Mouse (Mus musculus) heart, adult 2 months (tissue): ENCODE results near the gene Rnf220. TPM values are rescaled to one million over a fixed set of nuclear protein-coding genes. Genes with fewer than 3 reads are reported as not detected.
A peak's percentile ranks its signal among the peaks of the same experiment; 100 is the strongest.

Experiments
- DNase-seq, 2 experiments: peaks; one replicate each; pipeline ENCODE4 v3.0.0; 2021
- H3K27ac ChIP-seq: fragments of 200-600 bp; 2 replicates; pipeline ENCODE4 v1.8.1; 2022
- H3K27me3 ChIP-seq: fragments of 200-500 bp; 2 replicates; pipeline ENCODE4 v1.6.1; 2012; ENCODE audit warnings: mild to moderate bottlenecking, low read length, inconsistent platforms, mixed read lengths; ENCODE audit not compliant: control insufficient read depth, insufficient read depth
- H3K36me3 ChIP-seq: fragments of 200-500 bp; 2 replicates; pipeline ENCODE4 v1.6.1; 2012; ENCODE audit warnings: low read length, inconsistent platforms; ENCODE audit not compliant: control insufficient read depth, insufficient read depth
- H3K4me1 ChIP-seq: fragments of 200-500 bp; 2 replicates; pipeline ENCODE4 v1.6.1; 2011; ENCODE audit warnings: low read length; ENCODE audit not compliant: control insufficient read depth, insufficient read depth
- H3K4me3 ChIP-seq: fragments of 200-600 bp; 2 replicates; pipeline ENCODE4 v1.8.1; 2022
- H3K79me2 ChIP-seq: fragments of 200-500 bp; replicated peaks from 2 replicates; pipeline ENCODE4 v1.6.1; 2012; ENCODE audit warnings: mild to moderate bottlenecking, inconsistent platforms, low read length, moderate library complexity, mixed read lengths; ENCODE audit not compliant: control insufficient read depth, insufficient read depth
- H3K9ac ChIP-seq: fragments of 200-500 bp; 2 replicates; pipeline ENCODE4 v1.6.1; 2012; ENCODE audit warnings: low read depth, mild to moderate bottlenecking, control low read depth, inconsistent platforms, low read length, mixed read lengths
- CTCF ChIP-seq: fragments of 200-600 bp; IDR thresholded peaks from 2 replicates; pipeline ENCODE4 v1.8.1; 2022; ENCODE audit warnings: antibody characterized with exemption, mild to moderate bottlenecking, moderate library complexity
- EP300 ChIP-seq: fragments of 200-500 bp; IDR thresholded peaks from 2 replicates; pipeline ENCODE4 v1.6.1; 2011; ENCODE audit warnings: low read depth, low read length, control low read depth; ENCODE audit not compliant: insufficient read depth
- POLR2A ChIP-seq: fragments of 200-500 bp; IDR thresholded peaks from 2 replicates; pipeline ENCODE4 v1.6.1; 2011; ENCODE audit warnings: mild to moderate bottlenecking, low read depth, low read length, control low read depth; ENCODE audit not compliant: insufficient read depth
- WGBS: fragments of 180-500 bp; shearing (Covaris S2); methylation state at CpG from one replicate; pipeline ENCODE4 v1.1.7; 2018; 5-methylcytosine and 5-hydroxymethylcytosine counted together
- intact Hi-C: fragments of 180-260 bp; cut with DNase I; formaldehyde crosslinking; loops from one replicate; pipeline ENCODE4 v1.15.1; 2025
- polyA plus RNA-seq: library from polyadenylated mRNA; depleted of rRNA; stranded (reverse); fragments of >200 nt; gene quantifications from 2 replicates; pipeline ENCODE4 v1.2.3, GENCODE M21; 2012
- total RNA-seq, 2 experiments: library from RNA; stranded (reverse); gene quantifications; 2 replicates each; pipeline ENCODE4 v1.2.3; 2021

The Rnf220 gene
- total and polyA plus RNA-seq, 3 experiments = 32.3 to 41.4 (median 33.2) TPM

DNA sequence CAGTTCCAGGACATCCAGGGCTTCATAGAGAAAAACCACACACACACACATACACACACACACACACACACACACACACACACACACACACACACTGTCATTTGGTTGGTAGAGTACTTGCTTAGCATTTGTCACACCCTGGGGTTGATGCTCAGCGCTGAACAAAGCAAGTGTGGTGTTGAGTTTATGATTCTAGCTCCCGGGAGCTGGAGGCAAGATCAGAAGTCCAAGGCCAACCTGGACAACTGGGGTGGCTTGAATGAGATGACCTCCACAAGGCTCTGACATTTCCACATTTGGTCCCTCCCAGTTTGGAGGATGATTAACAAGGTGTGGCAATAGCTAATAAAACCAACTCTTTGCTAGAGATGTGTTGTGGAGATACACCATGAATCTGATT, 265.6 kb downstream of the Rnf220 start:
- H3K79me2 ChIP-seq = no peaks in the 10 kb centered on the region
- DNase-seq = no peak
- H3K27me3 ChIP-seq = no peaks in the 10 kb centered on the region; the same call in 1 of the 2 replicates
- intact Hi-C loops = loop anchor here (2.0 kb wide), 1 partner anchor 36 kb away; no protein-coding TSS in a partner anchor
- no peak overlapping the region for H3K4me3 ChIP-seq
- no peaks in the 10 kb centered on the region for H3K4me1 ChIP-seq
- no peaks in the 10 kb centered on the region for H3K36me3 ChIP-seq
- no peak overlapping the region for H3K9ac ChIP-seq
- WGBS = 98% methylated on average over 2 of the region's 2 CpGs
- H3K27ac ChIP-seq = no peak overlapping the region
- TF ChIP-seq CTCF = no peak

DNA sequence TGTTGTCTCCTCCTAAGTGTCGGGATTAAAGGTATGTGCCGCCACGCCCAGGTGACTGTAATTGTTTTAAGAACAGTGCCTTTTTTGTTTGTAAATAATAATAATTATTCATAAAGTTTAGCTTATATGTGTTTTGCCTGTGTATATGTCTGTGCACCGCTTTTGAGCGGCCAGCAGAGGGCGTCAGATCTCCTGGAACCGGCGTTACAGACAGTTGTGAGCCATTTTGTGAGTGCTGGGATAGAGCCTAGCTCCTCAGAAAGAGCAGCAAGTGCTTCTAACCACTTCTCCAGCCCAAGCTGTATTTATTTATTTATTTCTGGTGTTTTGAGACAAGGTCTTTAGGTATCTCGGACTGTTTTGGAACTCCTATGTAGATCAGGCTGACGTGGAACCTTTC, 266.5 kb downstream of the Rnf220 start:
- no peak for DNase-seq
- Histone ChIP-seq H3K27me3 (no peaks in the 10 kb centered on the region; the same call in 1 of the 2 replicates), H3K4me1 (no peaks in the 10 kb centered on the region), H3K27ac (no peak overlapping the region), H3K4me3 (no peak overlapping the region), H3K9ac (no peak overlapping the region), H3K79me2 (no peaks in the 10 kb centered on the region), H3K36me3 (no peaks in the 10 kb centered on the region)
- no peak for TF ChIP-seq POLR2A
- no peak for TF ChIP-seq EP300
- peak; percentile 68 for TF ChIP-seq CTCF
- WGBS = 57% methylated on average over 10 of the region's 10 CpGs
- intact Hi-C loops = loop anchor here (2.0 kb wide), 1 partner anchor 36 kb away; no protein-coding TSS in a partner anchor

DNA sequence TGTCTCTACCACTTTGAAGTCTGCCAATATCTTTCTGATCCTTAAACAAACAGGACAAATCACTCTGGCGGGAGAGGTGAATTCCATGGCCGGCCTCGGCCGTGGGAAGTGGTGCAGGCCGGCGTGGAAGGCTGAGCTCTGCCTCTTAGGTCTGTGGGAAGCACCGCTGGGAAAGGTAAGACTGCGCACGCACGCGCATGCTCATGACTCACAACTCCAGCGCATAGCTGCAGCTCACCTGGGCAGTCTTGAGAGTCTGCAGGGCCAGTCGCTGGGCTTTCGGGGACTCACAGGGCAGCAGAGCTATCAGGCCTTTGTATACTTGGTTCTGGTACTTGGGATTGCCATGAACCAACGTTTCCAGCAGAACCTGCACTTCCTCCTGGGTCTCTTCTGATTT, 267.3 kb downstream of the Rnf220 start:
- intact Hi-C loops = no loop called here
- WGBS = 60% methylated on average over 15 of the region's 15 CpGs
- no peaks in the 10 kb centered on the region; the same call in 1 of the 2 replicates for H3K27me3 ChIP-seq
- H3K9ac ChIP-seq = no peak overlapping the region
- TF ChIP-seq EP300 (no peak), CTCF (no peak), POLR2A (no peak)
- no peaks in the 10 kb centered on the region for H3K4me1 ChIP-seq
- no peak for DNase-seq
- no peaks in the 10 kb centered on the region for H3K36me3 ChIP-seq
- no peaks in the 10 kb centered on the region for H3K79me2 ChIP-seq
- no peak overlapping the region for H3K4me3 ChIP-seq
- no peak overlapping the region for H3K27ac ChIP-seq

DNA sequence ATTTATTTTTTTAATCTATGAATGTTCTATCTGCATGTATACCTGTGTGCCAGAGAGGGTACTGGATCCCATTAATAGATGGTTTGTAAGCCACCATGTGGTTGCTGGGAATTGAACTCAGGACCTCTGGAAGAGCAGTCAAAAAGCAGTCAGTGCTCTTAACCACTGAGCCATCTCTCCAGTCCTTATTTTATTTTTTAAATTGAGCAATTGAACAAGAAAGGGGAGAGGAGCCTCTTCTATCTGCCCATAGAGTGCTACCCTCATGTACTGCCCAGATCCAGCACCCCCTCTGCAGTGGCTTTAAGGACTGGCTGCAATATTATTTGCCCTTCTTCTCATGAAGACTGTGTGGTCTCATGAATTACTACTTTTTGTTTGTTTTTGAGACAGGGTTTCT, 271.6 kb downstream of the Rnf220 start:
- TF ChIP-seq CTCF (no peak), POLR2A (no peak), EP300 (no peak)
- Histone ChIP-seq H3K27me3 (no peaks in the 10 kb centered on the region; the same call in 1 of the 2 replicates), H3K9ac (no peak overlapping the region), H3K4me3 (no peak overlapping the region), H3K36me3 (no peaks in the 10 kb centered on the region), H3K4me1 (no peaks in the 10 kb centered on the region), H3K27ac (no peak overlapping the region), H3K79me2 (no peaks in the 10 kb centered on the region)
- intact Hi-C loops = no loop called here
- no peak for DNase-seq

DNA sequence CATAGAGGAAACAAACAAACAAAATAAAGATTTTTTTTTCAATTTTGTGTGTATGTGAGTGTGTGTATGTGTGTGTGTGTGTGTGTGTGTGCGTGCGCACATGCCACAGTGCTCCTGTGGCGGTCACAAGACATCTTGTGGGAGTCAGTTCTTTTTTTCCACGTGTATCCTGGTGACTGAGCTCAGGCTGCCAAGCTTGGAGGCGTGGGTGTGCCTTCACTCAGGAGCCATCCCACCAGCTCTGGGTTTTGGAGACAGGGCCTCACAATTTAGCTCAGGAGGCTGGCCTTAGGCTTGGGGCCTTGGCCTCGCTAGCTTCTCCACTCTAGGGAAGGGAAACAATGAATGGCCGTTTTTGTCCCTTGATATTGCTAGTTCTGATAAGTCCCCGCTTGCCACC, 272.7 kb downstream of the Rnf220 start:
- no peak overlapping the region for H3K9ac ChIP-seq

DNA sequence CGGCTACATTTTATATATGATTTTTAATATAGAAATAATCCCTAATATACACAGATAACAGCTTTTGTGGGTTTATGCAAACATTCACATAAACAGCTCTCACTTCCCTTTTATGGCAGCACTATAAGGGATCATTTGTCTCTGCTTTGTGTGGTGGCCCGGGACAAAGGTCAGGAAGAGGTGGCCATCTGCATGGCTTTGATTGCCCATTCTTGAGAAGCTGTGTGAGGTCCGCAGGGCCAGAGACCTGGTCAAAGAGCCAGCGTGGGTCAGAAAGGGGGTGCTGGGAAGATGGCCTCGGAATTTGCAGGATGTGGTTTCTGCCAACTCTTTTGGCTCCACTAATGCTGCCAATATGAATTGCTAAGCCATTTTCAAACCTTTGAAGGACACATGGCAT, 273.9 kb downstream of the Rnf220 start:
- Histone ChIP-seq H3K79me2 (no peaks in the 10 kb centered on the region), H3K4me1 (no peaks in the 10 kb centered on the region), H3K27me3 (no peaks in the 10 kb centered on the region; the same call in 1 of the 2 replicates), H3K36me3 (no peaks in the 10 kb centered on the region), H3K4me3 (no peak overlapping the region), H3K9ac (no peak overlapping the region), H3K27ac (no peak overlapping the region)
- no peak for DNase-seq
- TF ChIP-seq CTCF = no peak
- no peak for TF ChIP-seq POLR2A
- TF ChIP-seq EP300 = no peak
- intact Hi-C loops = no loop called here
- 69% methylated on average over 5 of the region's 5 CpGs for WGBS

More for the DNA sequence above, 272.7 kb downstream of the Rnf220 start:
- 49% methylated on average over 8 of the region's 8 CpGs for WGBS
- Histone ChIP-seq H3K27me3 (no peaks in the 10 kb centered on the region; the same call in 1 of the 2 replicates), H3K4me3 (no peak overlapping the region), H3K36me3 (no peaks in the 10 kb centered on the region), H3K79me2 (no peaks in the 10 kb centered on the region), H3K27ac (no peak overlapping the region), H3K4me1 (no peaks in the 10 kb centered on the region)
- intact Hi-C loops = no loop called here
- TF ChIP-seq EP300 = no peak
- TF ChIP-seq POLR2A = no peak
- no peak for TF ChIP-seq CTCF
- no peak for DNase-seq
